Mouse (Mus musculus) forebrain, embryonic 15.5 days (tissue): ENCODE results near the gene Slc39a12. TPM values are rescaled to one million over a fixed set of nuclear protein-coding genes. Genes with fewer than 3 reads are reported as not detected.

Experiments
- ATAC-seq: fragments of 200-750 bp; cut with Nextera tagmentation; replicated peaks from 2 replicates; pipeline ENCODE4 v1.8.0; 2017; ENCODE audit warnings: mild to moderate bottlenecking, moderate TSS enrichment, moderate library complexity
- H3K27ac ChIP-seq: fragments of 300-500 bp; sonication (generic); replicated peaks from 2 replicates; pipeline ENCODE4 v1.5.1; 2015; ENCODE audit warnings: mild to moderate bottlenecking, inconsistent platforms
- H3K27me3 ChIP-seq: fragments of 300-500 bp; sonication (generic); 2 replicates; pipeline ENCODE4 v1.6.1; 2015; ENCODE audit warnings: inconsistent platforms
- H3K36me3 ChIP-seq: fragments of 300-500 bp; sonication (generic); 2 replicates; pipeline ENCODE4 v1.6.1; 2015; ENCODE audit warnings: mild to moderate bottlenecking, inconsistent platforms
- H3K4me1 ChIP-seq: fragments of 300-500 bp; sonication (generic); 2 replicates; pipeline ENCODE4 v1.6.1; 2015; ENCODE audit warnings: inconsistent platforms
- H3K4me2 ChIP-seq: fragments of 300-500 bp; sonication (generic); replicated peaks from 2 replicates; pipeline ENCODE4 v1.6.1; 2015; ENCODE audit warnings: mild to moderate bottlenecking, inconsistent platforms
- H3K4me3 ChIP-seq: fragments of 300-500 bp; sonication (generic); 2 replicates; pipeline ENCODE4 v1.5.1; 2015; ENCODE audit warnings: mild to moderate bottlenecking, inconsistent platforms
- H3K9ac ChIP-seq: fragments of 300-500 bp; sonication (generic); replicated peaks from 2 replicates; pipeline ENCODE4 v1.6.1; 2015; ENCODE audit warnings: mild to moderate bottlenecking, inconsistent platforms
- H3K9me3 ChIP-seq: fragments of 300-500 bp; sonication (generic); 2 replicates; pipeline ENCODE4 v1.6.1; 2016; ENCODE audit warnings: inconsistent platforms
- WGBS: fragments of 180-500 bp; shearing (Covaris S2); methylation state at CpG from one replicate; pipeline ENCODE4 v1.1.7; 2015; ENCODE audit warnings: mixed read lengths; 5-methylcytosine and 5-hydroxymethylcytosine counted together
- polyA plus RNA-seq: library from polyadenylated mRNA; unstranded; fragments of >200 nt; fragmentation: Nextera tagmentation; extraction: Ambion mirVana; gene quantifications from 2 replicates; pipeline ENCODE4 v1.2.1, GENCODE M21; 2015

Slc39a12 gene
- 0.49 and 1.3 TPM in 2 replicates for polyA plus RNA-seq

DNA sequence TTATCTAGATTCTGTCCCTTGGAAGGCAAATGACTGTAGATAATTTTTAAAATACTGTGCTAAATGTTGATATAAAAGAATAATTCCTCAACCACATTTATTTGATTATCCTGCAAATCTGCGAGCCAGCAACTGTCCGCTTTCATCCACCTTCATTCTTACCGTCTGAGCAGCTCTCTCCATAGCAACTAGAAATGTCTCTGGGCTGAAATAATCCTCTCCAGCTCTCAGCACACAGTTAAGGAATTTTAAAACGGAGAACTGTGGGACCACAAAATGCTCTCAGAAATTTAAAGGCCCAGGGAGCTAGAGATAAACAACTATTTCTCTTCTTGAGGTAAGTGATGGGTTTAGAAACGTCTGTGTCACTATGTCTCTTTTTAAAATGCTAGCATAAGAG lies at the start of gene Slc39a12:
Slc39a12 (plus strand) TSS at position 155 of the 400 bp plus-strand sequence.
- Histone ChIP-seq H3K4me3 (no peak within 1 kb of the TSS), H3K9ac (no peak within 1 kb of the TSS), H3K4me2 (no peak within 1 kb of the TSS), H3K36me3 (no peaks in the 10 kb centered on the region), H3K27me3 (no peaks in the 10 kb centered on the region), H3K4me1 (no peaks in the 10 kb centered on the region), H3K27ac (no peak within 1 kb of the TSS), H3K9me3 (no peaks in the 10 kb centered on the region)
- no peak for ATAC-seq
- 56% methylated on average over 5 of the region's 5 CpGs for WGBS

DNA sequence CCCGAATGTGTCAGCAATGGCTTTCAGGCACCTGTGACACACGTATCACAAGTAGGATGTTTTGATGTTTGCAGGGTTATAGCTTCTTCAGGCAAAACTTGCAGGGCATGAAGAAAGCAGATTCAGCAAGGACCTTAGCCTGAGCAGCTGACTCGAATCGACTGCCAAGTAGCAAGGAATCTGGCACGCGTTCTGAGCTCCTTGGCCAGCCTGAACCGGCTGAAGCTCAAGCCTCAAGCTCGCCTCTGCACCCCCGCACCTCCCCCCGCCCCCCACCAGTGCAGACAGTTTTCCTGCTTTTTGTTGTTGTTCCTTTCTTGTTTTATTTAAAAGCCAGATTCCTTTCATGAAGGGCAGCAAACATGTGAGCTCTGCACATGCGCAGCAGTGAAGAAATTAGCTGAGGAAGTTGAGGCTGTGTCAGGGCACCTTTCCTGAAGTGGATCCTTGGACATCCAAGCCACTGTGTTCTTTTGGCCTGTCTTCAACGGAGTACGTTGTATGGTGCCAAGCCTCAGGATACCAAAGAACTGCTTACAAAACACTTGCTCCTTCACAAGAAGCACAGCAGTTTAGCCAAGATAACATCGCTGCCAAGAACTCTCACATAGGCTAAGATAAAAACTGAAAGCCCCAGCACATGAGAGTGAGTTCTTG lies 46.3 kb upstream of the Slc39a12 start:
- Histone ChIP-seq H3K4me3 (no peak overlapping the region), H3K9ac (no peak overlapping the region), H3K36me3 (no peaks in the 10 kb centered on the region), H3K9me3 (no peaks in the 10 kb centered on the region), H3K4me2 (peak overlapping the region; percentile 8; the same call in 1 of the 2 replicates), H3K27ac (no peak overlapping the region), H3K4me1 (peaks cover 11% of the 10 kb centered on the region; the same call in 1 of the 2 replicates), H3K27me3 (no peaks in the 10 kb centered on the region)
- peak; percentile 93 for ATAC-seq
- 53% methylated on average over 14 of the region's 14 CpGs for WGBS

DNA sequence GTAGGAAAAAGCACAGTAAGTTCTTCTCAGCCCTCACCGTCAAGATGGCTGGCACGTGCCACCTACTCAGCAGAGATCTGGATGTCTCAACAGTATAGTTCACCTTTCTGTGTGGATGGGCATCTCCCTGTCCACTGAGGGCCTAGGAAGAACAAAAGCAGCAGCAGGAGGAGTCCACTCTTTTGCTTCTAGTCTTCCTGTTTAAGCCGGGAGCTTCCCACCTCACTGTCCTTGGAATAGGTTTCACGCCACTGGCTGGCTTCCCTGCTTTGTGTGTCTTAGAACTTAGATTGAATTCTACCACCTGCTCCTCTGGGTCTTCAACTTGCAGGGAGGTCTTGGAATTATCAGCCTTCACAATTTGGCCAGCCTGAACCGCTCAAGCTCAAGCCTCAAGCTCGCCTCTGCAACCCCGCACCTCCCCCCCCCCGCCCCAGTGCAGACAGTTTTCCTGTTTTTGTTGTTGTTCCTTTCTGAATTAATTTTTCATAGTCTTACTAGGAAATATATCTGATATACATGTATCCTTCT lies 45.7 kb upstream of the Slc39a12 start:
- Histone ChIP-seq H3K36me3 (no peaks in the 10 kb centered on the region), H3K9ac (no peak overlapping the region), H3K27ac (no peak overlapping the region), H3K4me2 (no peak overlapping the region), H3K27me3 (no peaks in the 10 kb centered on the region), H3K9me3 (no peaks in the 10 kb centered on the region), H3K4me1 (peaks cover 11% of the 10 kb centered on the region; the same call in 1 of the 2 replicates), H3K4me3 (no peak overlapping the region)
- peak; percentile 23 for ATAC-seq
- 84% methylated on average over 8 of the region's 8 CpGs for WGBS

DNA sequence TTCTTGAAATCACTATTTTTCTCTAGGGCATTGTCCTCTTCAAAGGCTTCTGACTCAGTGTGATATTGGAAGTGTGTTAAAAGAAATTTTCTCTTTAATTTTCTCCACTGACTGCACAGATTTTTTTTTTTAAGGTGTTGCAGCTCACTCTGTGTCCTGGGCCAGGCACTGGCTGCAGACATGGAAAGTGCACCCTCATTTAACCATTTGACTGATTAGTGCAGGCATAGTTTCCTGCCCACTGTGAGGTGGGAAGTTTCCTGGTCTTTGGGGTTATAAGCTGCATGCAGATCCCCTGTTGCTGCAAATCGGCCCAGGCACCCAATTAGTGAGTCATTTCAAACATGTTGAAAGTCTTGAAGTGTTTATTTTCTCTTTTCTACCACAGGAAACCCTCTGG lies 740 bp downstream of the Slc39a12 start:
- Histone ChIP-seq H3K9me3 (no peaks in the 10 kb centered on the region), H3K36me3 (no peaks in the 10 kb centered on the region), H3K4me3 (no peak overlapping the region), H3K27ac (no peak overlapping the region), H3K9ac (no peak overlapping the region), H3K4me2 (no peak overlapping the region), H3K27me3 (no peaks in the 10 kb centered on the region), H3K4me1 (no peaks in the 10 kb centered on the region)
- no peak for ATAC-seq
- 52% methylated on average over 1 of the region's 1 CpGs for WGBS

DNA sequence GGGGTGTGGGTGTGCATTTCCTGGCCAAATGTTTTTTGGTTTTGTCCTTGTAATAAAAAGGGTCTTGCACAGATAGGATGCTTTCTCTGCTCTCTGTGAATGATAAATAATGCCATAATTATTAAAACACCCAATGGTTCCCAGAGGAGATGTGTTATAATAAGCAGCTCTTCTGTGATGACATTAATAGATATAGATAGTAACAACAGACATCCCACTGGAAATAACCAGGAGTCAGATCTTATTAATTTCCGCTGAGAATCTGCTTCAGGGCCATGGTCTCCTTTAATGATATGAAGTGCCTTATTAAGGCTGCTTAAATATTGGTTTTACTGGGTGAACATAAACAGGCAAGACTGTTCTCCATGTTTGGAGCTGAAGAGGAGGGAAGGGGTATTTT lies 2.8 kb downstream of the Slc39a12 start:
- H3K4me2 ChIP-seq = no peak overlapping the region
- H3K4me1 ChIP-seq = no peaks in the 10 kb centered on the region
- H3K4me3 ChIP-seq = no peak overlapping the region
- H3K9me3 ChIP-seq = no peaks in the 10 kb centered on the region
- no peak for ATAC-seq
- no peaks in the 10 kb centered on the region for H3K36me3 ChIP-seq
- WGBS = 89% methylated on average over 1 of the region's 1 CpGs
- H3K27me3 ChIP-seq = no peaks in the 10 kb centered on the region
- H3K9ac ChIP-seq = no peak overlapping the region
- H3K27ac ChIP-seq = no peak overlapping the region

DNA sequence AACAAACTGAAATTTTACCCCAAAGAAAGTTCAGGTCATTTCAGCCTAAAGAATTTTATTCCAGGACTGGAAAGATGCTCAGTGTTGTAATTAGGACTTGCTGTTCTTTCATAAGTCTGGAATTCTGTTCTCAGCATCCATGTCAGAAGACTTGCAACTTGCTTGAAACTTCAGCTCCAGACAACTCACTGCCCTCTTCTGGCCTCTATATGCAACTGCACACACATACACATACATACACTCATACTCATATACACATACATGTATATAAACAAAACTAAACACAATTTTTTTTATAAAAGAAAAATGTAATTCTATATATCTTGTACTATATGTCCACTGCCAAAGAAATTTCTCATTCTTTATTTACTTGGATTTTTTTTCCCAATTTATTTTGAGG lies 14.9 kb downstream of the Slc39a12 start:
- no peak overlapping the region for H3K4me2 ChIP-seq
- H3K27me3 ChIP-seq = no peaks in the 10 kb centered on the region
- no peaks in the 10 kb centered on the region for H3K9me3 ChIP-seq
- no peaks in the 10 kb centered on the region for H3K4me1 ChIP-seq
- no peak for ATAC-seq
- no peak overlapping the region for H3K9ac ChIP-seq
- no peaks in the 10 kb centered on the region for H3K36me3 ChIP-seq
- no peak overlapping the region for H3K27ac ChIP-seq
- no peak overlapping the region for H3K4me3 ChIP-seq

DNA sequence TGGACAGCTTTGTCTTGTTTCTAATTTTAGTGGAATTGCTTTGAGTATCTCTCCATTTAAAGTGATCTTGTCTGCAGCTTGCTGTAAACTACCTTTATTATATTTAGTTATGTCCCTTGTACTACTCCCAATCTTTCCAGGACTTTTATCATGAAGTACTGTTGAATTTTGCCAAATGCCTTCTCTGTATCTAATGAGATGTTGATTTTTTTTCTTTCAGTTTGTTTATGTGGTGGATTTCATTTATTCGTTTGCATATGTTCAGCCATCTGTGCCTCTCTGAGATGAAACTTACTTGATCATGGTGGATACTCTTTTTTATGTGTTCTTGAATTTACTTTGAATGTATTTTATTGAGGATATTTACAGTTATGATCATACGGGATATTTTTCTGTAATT lies 40.9 kb downstream of the Slc39a12 start:
- H3K4me1 ChIP-seq = no peaks in the 10 kb centered on the region
- no peak overlapping the region for H3K9ac ChIP-seq
- no peak overlapping the region for H3K4me3 ChIP-seq
- H3K4me2 ChIP-seq = no peak overlapping the region
- no peak overlapping the region for H3K27ac ChIP-seq
- no peaks in the 10 kb centered on the region for H3K27me3 ChIP-seq
- no peaks in the 10 kb centered on the region for H3K36me3 ChIP-seq
- no peaks in the 10 kb centered on the region for H3K9me3 ChIP-seq
- no peak for ATAC-seq
- WGBS = 77% methylated on average over 2 of the region's 2 CpGs

DNA sequence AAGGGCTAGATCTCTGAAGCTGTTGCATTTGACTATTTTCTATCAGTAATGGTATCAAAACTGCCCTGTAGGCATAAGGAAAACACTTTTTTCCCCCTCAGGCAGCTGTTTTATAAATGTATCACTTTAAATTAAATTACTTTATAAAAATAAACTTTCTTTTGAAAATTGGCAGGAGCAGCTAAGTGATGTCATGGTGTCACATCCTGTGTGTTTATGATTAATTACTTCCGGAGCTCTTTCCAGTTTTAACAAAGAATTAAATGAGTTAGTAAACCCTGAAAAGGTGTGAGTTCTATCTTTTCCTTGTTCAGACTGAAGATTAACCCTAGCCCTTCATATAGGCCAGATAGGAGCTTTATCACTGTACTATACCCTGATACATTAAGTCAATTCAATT lies 59.2 kb downstream of the Slc39a12 start:
- H3K4me2 ChIP-seq = no peak overlapping the region
- H3K9ac ChIP-seq = no peak overlapping the region
- WGBS = 85% methylated on average over 1 of the region's 1 CpGs
- no peak overlapping the region for H3K27ac ChIP-seq
- no peaks in the 10 kb centered on the region for H3K36me3 ChIP-seq
- no peak overlapping the region for H3K4me3 ChIP-seq
- H3K27me3 ChIP-seq = no peaks in the 10 kb centered on the region
- ATAC-seq = no peak
- H3K4me1 ChIP-seq = no peaks in the 10 kb centered on the region
- H3K9me3 ChIP-seq = no peaks in the 10 kb centered on the region

DNA sequence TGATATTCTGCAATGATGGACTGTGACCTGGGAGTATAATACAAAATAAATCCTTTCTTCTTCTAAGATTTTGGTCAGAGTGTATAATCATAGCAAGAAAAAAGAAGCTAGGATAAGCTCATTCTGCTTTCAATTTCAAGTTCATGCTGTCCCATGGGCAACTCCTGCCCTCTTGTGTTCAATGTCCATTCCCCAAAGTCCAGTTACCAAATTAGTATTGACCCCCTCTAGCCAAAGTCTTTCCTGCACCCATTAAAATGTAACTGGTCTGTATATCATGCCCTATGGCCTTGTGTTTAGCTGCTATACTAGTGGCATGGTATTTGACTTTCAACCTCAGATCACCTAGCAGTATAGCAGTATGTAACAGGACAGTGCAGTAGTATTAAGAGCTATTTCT lies 62.8 kb downstream of the Slc39a12 start:
- no peaks in the 10 kb centered on the region for H3K4me1 ChIP-seq
- no peaks in the 10 kb centered on the region for H3K36me3 ChIP-seq
- no peak overlapping the region for H3K9ac ChIP-seq
- H3K9me3 ChIP-seq = no peaks in the 10 kb centered on the region
- no peaks in the 10 kb centered on the region for H3K27me3 ChIP-seq
- no peak overlapping the region for H3K4me2 ChIP-seq
- no peak for ATAC-seq
- no peak overlapping the region for H3K4me3 ChIP-seq
- no peak overlapping the region for H3K27ac ChIP-seq

DNA sequence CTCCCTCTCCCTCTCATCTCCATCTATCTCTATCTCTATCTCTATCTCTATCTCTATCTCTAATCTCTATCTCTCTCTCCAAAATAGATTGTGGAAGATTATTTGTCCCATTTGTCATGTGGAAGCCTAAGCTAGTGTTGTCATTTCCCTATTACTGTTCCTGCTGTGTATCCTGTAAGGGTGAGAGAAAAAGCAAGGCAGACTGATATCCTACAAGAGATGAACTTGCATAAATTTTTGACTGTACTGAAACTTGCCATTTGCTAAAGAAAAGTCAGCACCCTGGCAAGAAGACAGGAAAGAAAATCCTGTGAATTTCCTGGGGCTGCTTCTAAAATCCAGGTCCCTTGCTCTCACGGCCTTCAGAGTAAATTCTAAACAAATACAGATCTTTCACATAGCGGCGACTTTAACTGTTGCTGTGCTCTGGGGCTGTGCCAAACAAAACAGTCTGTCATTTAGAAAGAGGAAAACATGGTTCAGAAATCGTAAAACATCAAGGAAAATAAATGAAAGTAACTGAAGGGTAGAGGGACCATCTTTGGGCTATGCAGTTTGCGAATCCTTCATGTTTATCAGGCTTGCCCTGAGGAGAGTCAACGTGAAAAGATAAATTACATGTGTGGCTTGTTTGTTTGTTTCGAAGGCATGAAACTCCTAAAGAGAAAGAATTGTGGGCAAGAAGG lies 67.0 kb downstream of the Slc39a12 start:
- Histone ChIP-seq H3K4me3 (no peak overlapping the region), H3K9ac (no peak overlapping the region), H3K36me3 (no peaks in the 10 kb centered on the region), H3K27ac (no peak overlapping the region), H3K27me3 (no peaks in the 10 kb centered on the region), H3K4me1 (no peaks in the 10 kb centered on the region), H3K4me2 (no peak overlapping the region), H3K9me3 (no peaks in the 10 kb centered on the region)
- ATAC-seq = no peak
- 74% methylated on average over 7 of the region's 7 CpGs for WGBS

DNA sequence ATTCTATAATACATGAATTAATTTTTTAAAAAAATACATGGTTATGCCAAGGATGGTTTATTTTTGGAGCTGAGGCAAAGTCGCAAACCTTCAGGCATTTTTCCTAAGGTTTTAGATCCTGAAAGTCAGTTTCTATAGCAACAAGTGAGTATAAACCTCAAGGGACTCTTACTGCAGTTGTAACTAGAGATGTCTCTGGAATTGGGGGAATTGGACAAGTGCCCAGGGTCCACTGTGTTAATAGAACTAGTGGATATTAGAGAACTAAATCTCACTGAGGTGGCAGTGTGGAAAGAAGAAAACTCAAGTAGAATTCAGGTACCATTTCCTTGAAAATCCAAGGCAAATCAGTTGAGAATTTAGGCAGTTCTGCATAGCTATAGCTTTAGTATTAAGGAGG lies 76.3 kb downstream of the Slc39a12 start:
- WGBS = 89% methylated on average over 1 of the region's 1 CpGs
- no peaks in the 10 kb centered on the region for H3K9me3 ChIP-seq
- no peaks in the 10 kb centered on the region for H3K4me1 ChIP-seq
- H3K4me3 ChIP-seq = no peak overlapping the region
- H3K9ac ChIP-seq = no peak overlapping the region
- no peak overlapping the region for H3K27ac ChIP-seq
- no peak overlapping the region for H3K4me2 ChIP-seq
- no peak for ATAC-seq
- H3K36me3 ChIP-seq = no peaks in the 10 kb centered on the region
- no peaks in the 10 kb centered on the region for H3K27me3 ChIP-seq

DNA sequence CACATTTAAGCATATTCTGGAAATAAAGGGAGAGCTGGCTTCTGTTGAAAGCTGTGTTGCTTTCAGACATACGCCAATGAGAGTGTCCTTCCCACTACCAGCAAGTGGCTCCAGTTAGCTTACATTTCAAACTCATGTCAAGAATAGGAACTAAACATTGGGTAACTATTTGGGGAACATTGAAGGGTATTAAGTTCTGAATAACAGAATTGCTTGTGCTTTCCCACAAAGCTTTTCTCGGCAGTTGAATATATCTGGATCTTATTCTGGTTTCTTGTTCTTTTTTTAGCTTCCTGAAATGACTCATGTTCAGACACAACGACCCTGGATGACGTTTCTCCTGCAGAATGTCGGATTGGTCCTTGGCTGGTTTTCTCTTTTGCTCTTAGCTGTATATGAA lies 106.0 kb downstream of the Slc39a12 start:
- Histone ChIP-seq H3K27me3 (no peaks in the 10 kb centered on the region), H3K9me3 (no peaks in the 10 kb centered on the region), H3K4me1 (no peaks in the 10 kb centered on the region), H3K4me3 (no peak overlapping the region), H3K36me3 (no peaks in the 10 kb centered on the region), H3K4me2 (no peak overlapping the region), H3K9ac (no peak overlapping the region), H3K27ac (no peak overlapping the region)
- 77% methylated on average over 5 of the region's 5 CpGs for WGBS
- no peak for ATAC-seq

DNA sequence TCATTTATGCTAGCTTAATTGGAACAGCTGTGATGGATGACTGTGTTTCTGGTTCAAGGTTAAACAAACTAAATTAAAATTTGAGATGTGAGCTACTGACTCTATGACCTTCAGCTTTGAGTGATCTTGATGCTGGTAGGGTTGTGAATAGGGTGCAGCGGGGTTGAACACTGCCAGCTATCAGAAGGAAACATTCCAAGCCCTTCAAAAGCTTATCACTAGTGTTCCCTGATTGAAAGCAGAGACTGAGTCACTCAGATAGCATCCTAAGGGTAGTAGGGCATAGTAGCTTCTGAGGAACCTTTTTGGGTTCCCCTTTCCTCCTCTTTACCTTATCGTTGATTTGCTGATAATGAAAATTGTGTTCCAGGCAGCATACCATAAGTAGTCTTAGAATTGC lies 108.0 kb downstream of the Slc39a12 start:
- Histone ChIP-seq H3K9me3 (no peaks in the 10 kb centered on the region), H3K27me3 (no peaks in the 10 kb centered on the region), H3K4me3 (no peak overlapping the region), H3K4me1 (no peaks in the 10 kb centered on the region), H3K27ac (no peak overlapping the region), H3K36me3 (no peaks in the 10 kb centered on the region), H3K9ac (no peak overlapping the region), H3K4me2 (no peak overlapping the region)
- 87% methylated on average over 2 of the region's 2 CpGs for WGBS
- ATAC-seq = no peak
